Mouse (Mus musculus): ENCODE data around the gene Gpr65. TPM values are rescaled to one million over a fixed set of nuclear protein-coding genes. Genes with fewer than 3 reads are reported as not detected.

The Gpr65 gene
- polyA plus RNA-seq, 1 experiment from 2014 or later = 0.64 TPM

DNA sequence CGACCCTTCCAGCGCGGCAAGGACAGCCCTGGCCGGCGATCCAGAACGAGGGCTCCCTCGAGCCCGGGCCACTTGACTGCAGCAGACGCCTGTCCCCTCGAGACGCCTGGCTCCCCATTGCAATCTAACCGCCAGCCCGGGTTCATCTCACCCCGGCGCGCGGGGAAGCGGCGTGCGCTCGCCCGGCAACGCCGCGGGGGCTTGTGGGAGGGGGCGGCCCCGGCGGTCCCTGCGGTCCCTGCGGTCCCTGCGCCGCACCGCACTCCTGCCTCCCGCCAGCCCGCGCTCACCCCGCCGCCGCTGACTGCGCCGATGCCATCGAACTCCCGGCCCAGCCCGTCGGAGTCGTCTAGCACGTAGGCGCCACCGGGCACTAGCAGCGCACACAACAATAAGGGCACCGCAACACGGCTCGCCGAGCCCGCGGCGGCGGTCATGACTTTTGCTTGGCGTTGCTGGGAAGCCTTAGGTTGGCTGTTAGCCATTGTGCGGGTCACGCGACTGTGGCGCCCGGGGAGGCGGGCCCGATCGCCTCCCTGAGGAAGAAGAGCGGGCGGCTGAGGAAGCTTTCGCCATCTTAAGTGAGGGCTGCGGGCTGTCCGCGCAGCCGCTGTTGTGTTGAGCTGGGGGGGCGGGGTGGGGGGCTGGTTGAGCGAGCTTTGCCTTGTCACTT, 9.5 kb upstream of the Gpr65 start, which contains the start of gene Galc:
Gene Galc, minus strand, starts transcription at position 615 of the 673 bp plus-strand sequence.
- DNase-seq (ENCODE audit: low spot score) = peak; percentile 90
- no peaks in the 10 kb centered on the region for H3K9me3 ChIP-seq
- H3K4me3 ChIP-seq = peak within 1 kb of the TSS; percentile 76
- under 1% methylated on average over 76 of the region's 76 CpGs for WGBS
- H3K27ac ChIP-seq = peak within 1 kb of the TSS; percentile 99
- H3K36me3 ChIP-seq = peaks cover 13% of the 10 kb centered on the region; the same call in 1 of the 2 replicates
- no peaks in the 10 kb centered on the region for H3K27me3 ChIP-seq (ENCODE audit: insufficient read depth, poor library complexity, severe bottlenecking)
- H3K4me1 ChIP-seq (replicated peaks) = peaks cover 13% of the 10 kb centered on the region

DNA sequence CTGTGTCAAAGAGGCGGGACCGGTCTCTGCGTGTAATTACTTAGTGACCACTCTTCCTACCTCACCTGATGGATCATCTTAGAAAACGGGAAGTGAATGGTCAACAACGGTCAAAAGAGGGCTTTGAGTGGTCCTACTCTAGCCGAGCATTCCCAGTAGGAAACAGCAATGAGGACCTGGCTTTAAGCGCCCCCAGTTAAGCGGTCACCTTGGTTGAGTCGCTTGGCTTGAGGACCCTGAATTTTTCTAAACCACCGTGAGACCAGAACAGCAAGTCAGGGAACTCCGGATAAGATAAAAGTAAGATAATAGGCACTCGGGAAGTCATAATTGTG, 8.9 kb upstream of the Gpr65 start:
- Histone ChIP-seq H3K4me3 (peak overlapping the region; percentile 76), H3K9me3 (no peaks in the 10 kb centered on the region), H3K4me1 (replicated peaks) (peaks cover 13% of the 10 kb centered on the region), H3K27me3 (ENCODE audit: insufficient read depth, poor library complexity, severe bottlenecking) (no peaks in the 10 kb centered on the region), H3K27ac (peak overlapping the region; percentile 99), H3K36me3 (peaks cover 11% of the 10 kb centered on the region; the same call in 1 of the 2 replicates)
- DNase-seq (ENCODE audit: low spot score) = no peak
- 6% methylated on average over 12 of the region's 12 CpGs for WGBS

DNA sequence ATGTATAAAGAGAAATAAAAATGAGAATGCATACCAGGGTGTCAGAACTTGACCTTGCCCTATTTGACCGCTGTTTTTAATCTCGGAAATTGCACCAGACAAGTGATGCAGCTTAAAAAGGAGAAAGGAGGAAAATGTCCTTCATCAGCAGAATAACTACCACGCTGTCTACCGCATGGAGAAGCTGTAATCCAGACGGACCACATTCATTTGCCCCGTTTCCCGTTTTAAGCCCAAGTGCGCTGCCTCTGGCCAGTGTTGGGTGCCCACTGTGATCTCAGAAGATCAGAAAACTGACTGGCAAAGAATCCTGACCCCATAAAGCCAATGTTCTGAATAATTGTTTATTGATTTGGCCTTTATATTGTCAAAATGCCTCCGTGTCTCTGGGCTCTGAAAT, 2.7 kb upstream of the Gpr65 start:
- peaks cover under 1% of the 10 kb centered on the region; the same call in 1 of the 2 replicates for H3K4me1 ChIP-seq (replicated peaks)
- H3K36me3 ChIP-seq = no peaks in the 10 kb centered on the region
- no peaks in the 10 kb centered on the region for H3K9me3 ChIP-seq
- H3K4me3 ChIP-seq = no peak overlapping the region
- no peaks in the 10 kb centered on the region for H3K27me3 ChIP-seq (ENCODE audit: insufficient read depth, poor library complexity, severe bottlenecking)
- DNase-seq (ENCODE audit: low spot score) = no peak
- WGBS = 92% methylated on average over 9 of the region's 9 CpGs
- H3K27ac ChIP-seq = no peak overlapping the region

DNA sequence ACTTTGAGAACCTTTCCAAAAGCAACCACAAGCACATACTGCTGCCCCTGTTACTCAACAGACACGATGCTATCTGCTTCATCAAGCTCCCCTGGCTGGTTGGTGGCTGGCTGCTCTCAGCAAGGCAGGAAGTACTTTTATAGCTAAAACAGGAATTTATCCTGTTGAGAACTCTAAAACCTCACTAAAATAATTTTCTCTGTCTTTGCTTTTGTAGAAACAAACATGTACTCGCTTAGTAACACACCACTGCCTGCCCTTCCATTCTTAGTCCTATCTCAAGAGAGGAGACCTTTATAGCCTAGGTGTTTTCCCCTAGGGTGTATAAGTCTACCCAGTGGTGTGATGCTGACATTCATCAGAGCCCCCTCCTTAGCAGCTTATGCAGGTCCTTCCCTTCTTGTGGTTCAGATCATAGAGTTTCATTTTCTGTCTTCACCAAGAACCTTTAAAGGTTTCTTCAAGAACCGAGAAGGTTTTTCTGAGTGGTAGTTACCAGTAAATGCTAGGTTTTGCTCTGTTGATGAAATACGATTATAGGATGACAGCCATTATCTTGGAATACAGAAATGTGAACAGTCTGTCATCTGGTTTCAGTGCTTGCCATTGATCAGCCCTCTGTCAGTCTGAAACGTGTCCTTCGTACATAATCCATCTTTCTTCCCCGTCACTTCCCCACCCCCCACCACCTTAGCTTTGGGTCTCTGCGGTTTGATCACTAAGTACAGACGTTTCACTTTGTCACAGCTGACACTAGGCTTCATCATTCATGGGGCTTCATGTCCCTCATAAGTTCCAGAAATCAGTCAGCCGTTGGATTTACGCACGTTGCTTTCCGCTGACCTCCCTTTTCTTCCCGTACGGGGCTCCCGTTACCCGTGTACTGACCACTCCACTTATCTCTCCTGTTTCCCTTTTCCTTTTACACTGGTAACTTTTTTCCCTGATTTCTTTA, 1.6 kb downstream of the Gpr65 start:
- Histone ChIP-seq H3K9me3 (no peaks in the 10 kb centered on the region), H3K4me3 (no peak overlapping the region), H3K36me3 (no peaks in the 10 kb centered on the region), H3K27ac (no peak overlapping the region), H3K27me3 (ENCODE audit: insufficient read depth, poor library complexity, severe bottlenecking) (no peaks in the 10 kb centered on the region), H3K4me1 (replicated peaks) (peaks cover 12% of the 10 kb centered on the region)
- 82% methylated on average over 17 of the region's 17 CpGs for WGBS
- DNase-seq (ENCODE audit: low spot score) = no peak

DNA sequence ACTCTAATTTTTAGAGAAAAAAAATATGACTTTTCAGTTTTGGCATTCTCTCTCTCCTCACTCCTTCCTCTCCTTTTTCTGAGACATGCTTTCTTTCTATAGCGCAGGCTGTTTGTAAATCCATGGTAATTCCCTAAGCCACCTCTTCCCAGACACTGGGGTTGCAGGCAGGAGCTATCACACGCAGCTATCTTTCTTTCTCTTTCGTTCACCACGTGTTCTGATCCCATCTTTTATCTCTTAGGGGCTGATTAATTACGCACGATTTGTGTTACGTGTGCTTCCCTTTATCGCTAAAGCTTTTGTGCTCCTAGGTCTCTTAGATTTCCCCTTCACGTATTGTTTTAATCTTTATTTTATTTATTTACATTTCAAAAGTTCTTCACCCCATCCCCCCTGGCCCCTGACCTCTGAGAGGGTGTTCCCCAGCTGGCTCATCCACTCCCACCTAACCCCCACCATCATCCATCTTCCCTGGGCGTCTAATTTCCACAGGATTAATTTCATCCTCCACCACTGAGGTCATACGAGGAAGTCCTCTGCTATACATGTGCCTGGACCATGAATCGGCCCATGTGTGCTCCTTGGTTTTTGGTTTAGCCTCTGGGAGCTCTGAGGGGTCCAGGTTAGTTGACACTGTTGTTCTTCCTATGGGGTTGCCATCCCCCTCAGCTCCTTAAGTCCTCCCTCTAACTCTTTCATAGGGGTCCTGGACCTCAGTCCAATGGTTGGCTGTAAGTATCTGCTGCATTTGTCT, 2.6 kb downstream of the Gpr65 start:
- no peak overlapping the region for H3K4me3 ChIP-seq
- H3K4me1 ChIP-seq (replicated peaks) = peaks cover 12% of the 10 kb centered on the region
- H3K27ac ChIP-seq = no peak overlapping the region
- 64% methylated on average over 12 of the region's 12 CpGs for WGBS
- no peak for DNase-seq (ENCODE audit: low spot score)
- no peaks in the 10 kb centered on the region for H3K27me3 ChIP-seq (ENCODE audit: insufficient read depth, poor library complexity, severe bottlenecking)
- H3K9me3 ChIP-seq = no peaks in the 10 kb centered on the region
- no peaks in the 10 kb centered on the region for H3K36me3 ChIP-seq

DNA sequence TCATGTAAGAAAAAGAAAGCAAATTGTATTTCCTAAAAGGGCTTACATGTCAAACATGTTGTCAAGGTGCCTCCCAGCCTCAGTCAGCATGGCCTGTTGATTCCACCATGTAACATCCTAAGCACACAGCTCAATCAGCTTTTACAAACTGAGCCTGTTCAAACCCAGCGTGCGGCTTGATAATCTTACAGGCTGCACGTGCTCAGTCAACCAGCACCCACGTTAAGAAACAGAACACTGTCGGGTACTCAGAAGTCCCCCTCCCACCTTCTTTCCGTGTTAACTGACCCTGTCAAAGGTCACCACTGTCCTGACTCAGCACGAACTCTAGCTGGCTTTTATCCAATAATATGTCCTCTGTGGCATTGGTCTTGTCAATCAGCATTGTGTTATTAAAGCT, 4.0 kb downstream of the Gpr65 start:
- 57% methylated on average over 7 of the region's 7 CpGs for WGBS
- Histone ChIP-seq H3K4me1 (replicated peaks) (peaks cover 12% of the 10 kb centered on the region), H3K4me3 (no peak overlapping the region)

DNA sequence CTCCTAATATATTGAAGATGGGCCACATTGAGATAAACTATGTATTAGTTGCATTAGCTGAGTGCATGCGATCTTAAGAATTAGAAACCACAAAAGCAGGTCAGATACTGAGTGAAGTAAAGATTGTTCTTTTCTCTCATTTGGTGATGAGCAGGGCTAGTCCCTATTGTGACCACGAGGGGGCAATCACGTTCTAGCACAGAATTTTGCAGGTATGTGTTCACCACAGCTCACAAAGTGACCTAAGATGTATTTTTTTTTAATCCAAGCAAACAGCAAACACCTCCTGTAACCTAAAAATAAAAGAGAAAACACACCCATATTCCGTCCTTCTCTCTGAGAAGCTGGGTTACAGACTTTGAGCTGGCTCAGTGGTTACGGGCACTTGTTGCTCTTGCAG, 12.1 kb downstream of the Gpr65 start:
- WGBS = 36% methylated on average over 5 of the region's 5 CpGs

More for the DNA sequence above, 4.0 kb downstream of the Gpr65 start:
- DNase-seq (ENCODE audit: low spot score) = no peak
- H3K36me3 ChIP-seq = no peaks in the 10 kb centered on the region
- H3K27me3 ChIP-seq (ENCODE audit: insufficient read depth, poor library complexity, severe bottlenecking) = no peaks in the 10 kb centered on the region
- no peak overlapping the region for H3K27ac ChIP-seq
- H3K9me3 ChIP-seq = no peaks in the 10 kb centered on the region

DNA sequence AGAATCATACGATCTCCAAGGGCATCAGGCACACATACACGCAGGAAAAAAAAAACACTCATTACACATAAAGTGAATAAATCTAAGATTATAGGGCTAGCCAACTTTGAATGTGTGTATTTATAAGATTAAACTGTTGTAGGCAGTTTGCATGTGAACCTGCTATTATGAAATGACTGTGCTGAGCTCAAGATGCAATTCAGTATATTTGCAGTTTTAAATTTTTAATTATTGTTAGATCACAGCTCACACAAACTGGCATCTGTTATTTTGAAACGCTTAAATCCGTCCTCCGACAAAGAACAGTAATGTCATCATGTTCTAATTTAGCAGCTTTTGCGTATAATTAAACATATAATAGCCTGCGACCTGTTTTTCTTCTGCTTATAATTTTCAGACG, 12.6 kb downstream of the Gpr65 start:
- Histone ChIP-seq H3K4me1 (replicated peaks) (no peaks in the 10 kb centered on the region), H3K9me3 (no peaks in the 10 kb centered on the region), H3K4me3 (no peak overlapping the region), H3K36me3 (no peaks in the 10 kb centered on the region), H3K27ac (no peak overlapping the region), H3K27me3 (ENCODE audit: insufficient read depth, poor library complexity, severe bottlenecking) (no peaks in the 10 kb centered on the region)
- DNase-seq (ENCODE audit: low spot score) = no peak
- WGBS = 76% methylated on average over 8 of the region's 8 CpGs

More for the DNA sequence above, 12.1 kb downstream of the Gpr65 start:
- Histone ChIP-seq H3K36me3 (no peaks in the 10 kb centered on the region), H3K9me3 (no peaks in the 10 kb centered on the region), H3K27me3 (ENCODE audit: insufficient read depth, poor library complexity, severe bottlenecking) (no peaks in the 10 kb centered on the region), H3K4me3 (no peak overlapping the region), H3K4me1 (replicated peaks) (no peaks in the 10 kb centered on the region), H3K27ac (no peak overlapping the region)
- DNase-seq (ENCODE audit: low spot score) = peak; percentile 54

DNA sequence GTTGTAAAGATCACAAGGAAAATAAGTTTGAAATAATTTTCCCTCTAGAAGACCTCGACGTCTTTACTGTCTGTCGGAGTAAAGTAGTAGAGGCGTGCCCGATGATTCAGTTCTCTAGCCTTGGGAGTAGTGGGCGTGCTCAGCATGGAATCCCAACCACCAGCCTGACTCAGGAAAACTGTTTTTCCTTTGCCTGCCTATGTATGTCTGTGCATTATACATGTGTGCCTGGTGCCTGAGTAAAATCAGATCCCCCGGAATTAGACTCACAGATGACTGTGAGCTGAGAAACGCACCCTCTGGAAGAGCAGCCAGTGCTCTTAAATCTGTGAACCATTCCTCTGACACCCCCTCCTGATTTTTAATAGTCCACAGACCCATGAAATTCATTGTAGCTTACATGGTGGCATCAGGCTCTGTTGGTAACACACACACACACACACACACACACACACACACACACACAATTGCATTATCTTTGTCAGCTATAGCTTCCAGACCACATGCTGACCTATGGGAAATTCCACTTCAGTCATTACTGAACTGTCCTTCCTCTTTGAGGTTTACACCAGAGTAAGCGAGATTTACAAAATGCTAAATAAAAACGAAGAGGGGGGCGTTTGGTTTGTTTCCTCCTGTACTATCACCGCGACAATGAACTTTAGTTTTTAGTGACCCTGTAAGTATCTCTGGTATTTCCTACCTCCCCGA, 14.5 kb downstream of the Gpr65 start:
- H3K4me3 ChIP-seq = no peak overlapping the region
- WGBS = 84% methylated on average over 14 of the region's 14 CpGs
- no peaks in the 10 kb centered on the region for H3K27me3 ChIP-seq (ENCODE audit: insufficient read depth, poor library complexity, severe bottlenecking)
- H3K4me1 ChIP-seq (replicated peaks) = no peaks in the 10 kb centered on the region
- no peaks in the 10 kb centered on the region for H3K9me3 ChIP-seq
- no peak for DNase-seq (ENCODE audit: low spot score)
- H3K36me3 ChIP-seq = no peaks in the 10 kb centered on the region
- H3K27ac ChIP-seq = no peak overlapping the region

DNA sequence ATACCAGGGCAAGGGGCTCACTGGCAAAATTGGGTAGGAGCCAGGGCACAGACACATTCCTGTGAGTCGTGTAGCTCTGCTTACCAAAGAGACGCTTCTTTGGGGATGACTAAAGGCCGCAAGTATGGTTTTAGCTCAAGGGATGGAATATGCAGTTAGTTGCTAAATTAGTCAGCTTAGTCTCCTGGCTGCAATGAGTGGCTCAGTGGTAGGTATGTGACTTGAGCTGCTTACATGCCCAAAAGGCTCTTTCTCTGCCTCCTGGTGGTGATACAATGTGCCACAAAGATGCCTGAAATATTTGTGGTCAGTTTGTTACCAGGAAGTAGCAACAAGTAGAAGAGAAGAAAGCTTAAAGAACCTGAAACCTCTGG, 15.0 kb downstream of the Gpr65 start:
- H3K4me3 ChIP-seq = no peak overlapping the region
- WGBS = 80% methylated on average over 3 of the region's 3 CpGs
- no peaks in the 10 kb centered on the region for H3K4me1 ChIP-seq (replicated peaks)
- no peaks in the 10 kb centered on the region for H3K9me3 ChIP-seq
- H3K36me3 ChIP-seq = no peaks in the 10 kb centered on the region
- no peaks in the 10 kb centered on the region for H3K27me3 ChIP-seq (ENCODE audit: insufficient read depth, poor library complexity, severe bottlenecking)
- no peak for DNase-seq (ENCODE audit: low spot score)
- no peak overlapping the region for H3K27ac ChIP-seq

DNA sequence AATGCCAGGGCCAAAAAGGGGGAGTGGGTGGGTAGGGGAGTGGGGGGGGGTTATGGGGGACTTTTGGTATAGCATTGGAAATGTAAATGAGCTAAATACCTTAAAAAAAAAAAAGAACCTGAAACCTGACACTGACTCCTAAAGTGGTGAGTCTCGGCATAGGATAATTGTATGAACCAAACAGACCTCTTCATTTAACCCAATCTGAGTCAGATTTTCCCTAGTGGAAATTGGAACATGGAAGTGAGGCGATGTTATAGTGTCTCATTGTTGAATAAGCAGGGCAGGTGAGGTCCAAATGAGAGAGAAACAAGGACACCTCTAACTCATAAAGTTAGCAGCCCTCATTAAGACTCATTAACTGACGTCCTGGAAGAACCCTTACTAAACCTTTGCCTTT, 16.0 kb downstream of the Gpr65 start:
- H3K9me3 ChIP-seq = no peaks in the 10 kb centered on the region
- no peak for DNase-seq (ENCODE audit: low spot score)
- H3K36me3 ChIP-seq = no peaks in the 10 kb centered on the region
- no peak overlapping the region for H3K4me3 ChIP-seq
- H3K4me1 ChIP-seq (replicated peaks) = no peaks in the 10 kb centered on the region
- no peaks in the 10 kb centered on the region for H3K27me3 ChIP-seq (ENCODE audit: insufficient read depth, poor library complexity, severe bottlenecking)
- 85% methylated on average over 3 of the region's 3 CpGs for WGBS
- no peak overlapping the region for H3K27ac ChIP-seq

DNA sequence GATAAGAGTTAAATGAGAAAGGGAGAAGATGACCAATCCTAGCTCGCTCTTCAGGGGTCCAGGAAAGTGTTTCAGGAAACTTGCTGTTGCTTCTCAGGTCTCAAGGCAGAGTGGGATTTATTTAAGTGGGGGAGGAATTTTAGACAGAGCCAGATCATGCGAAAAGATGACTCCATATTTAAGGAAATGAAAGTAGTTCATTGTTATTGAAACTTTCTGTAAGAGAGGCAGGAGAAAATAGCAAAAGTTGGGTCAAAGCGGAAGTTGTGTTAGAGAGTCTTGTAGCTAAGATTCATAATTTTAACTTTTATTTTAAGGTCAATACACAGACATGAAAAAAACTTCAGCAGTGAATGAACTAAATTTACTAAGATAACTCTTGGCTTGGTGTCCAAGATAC, 22.0 kb downstream of the Gpr65 start:
- Histone ChIP-seq H3K9me3 (no peaks in the 10 kb centered on the region), H3K27me3 (ENCODE audit: insufficient read depth, poor library complexity, severe bottlenecking) (no peaks in the 10 kb centered on the region), H3K36me3 (no peaks in the 10 kb centered on the region), H3K4me1 (replicated peaks) (no peaks in the 10 kb centered on the region), H3K4me3 (no peak overlapping the region), H3K27ac (no peak overlapping the region)
- no peak for DNase-seq (ENCODE audit: low spot score)
- WGBS = 93% methylated on average over 3 of the region's 3 CpGs

Measured in hindbrain, embryonic 10.5 days (tissue).